Mouse (Mus musculus): ENCODE data around the gene Tc2n. TPM values are rescaled to one million over a fixed set of nuclear protein-coding genes. Genes with fewer than 3 reads are reported as not detected.

The Tc2n gene
- polyA plus RNA-seq (2012; rRNA removed): 0.07 and 0.25 TPM in 2 replicates

GRCm38 (mm10) chr12:101718054-101718754 lies at the start of gene Tc2n:
Gene Tc2n (minus strand): TSS chr12:101718523.

Other genes with a start within 250 kb of the Tc2n start
- 43.4 and 47.5 TPM in 2 replicates for gene Fbln5, start 100.5 kb upstream of the Tc2n start, polyA plus RNA-seq (2012; rRNA removed)
- 3.3 and 4.8 TPM in 2 replicates for gene Trip11, start 194.7 kb upstream of the Tc2n start, polyA plus RNA-seq (2012; rRNA removed)
- 1.8 and 2.0 TPM in 2 replicates for gene Atxn3, start 239.7 kb upstream of the Tc2n start, polyA plus RNA-seq (2012; rRNA removed)

All from ovary, adult 2 months (tissue).